In the genomic region with DNA sequence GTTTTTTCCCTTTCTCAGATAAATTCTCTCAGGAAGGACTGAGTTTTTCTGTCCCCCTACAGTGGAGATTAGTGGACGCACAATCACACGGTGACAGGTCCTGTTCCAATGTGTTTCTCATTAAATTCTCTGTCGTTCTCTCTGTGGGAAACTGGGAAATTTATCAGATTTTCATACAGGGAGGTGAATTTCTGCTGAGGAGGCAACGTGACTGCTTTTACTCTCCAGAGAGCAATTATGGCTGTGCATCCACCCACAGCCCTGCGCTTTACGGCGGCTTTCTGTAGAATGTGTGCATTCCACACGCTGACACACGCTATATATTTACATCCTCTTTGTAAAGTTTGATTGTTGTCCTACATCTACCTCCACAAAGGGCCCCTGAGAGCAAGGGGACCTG, we compare ENCODE assay signal across 20 mouse cellular contexts. TPM values are rescaled to one million over a fixed set of nuclear protein-coding genes. Genes with fewer than 3 reads are reported as not detected.
DNase-seq lines count a peak whose midpoint lies in the region; ATAC-seq and TF ChIP-seq lines count a peak whose summit lies in the region.
"Had no signal": no experiment of that assay in that cellular context is flagged by ENCODE, and none has a peak within 500 bp of the region (broad histone marks: within the 10 kb centered on the region; RNA-seq: fewer than 3 reads in every experiment).

No protein-coding gene starts in this region.

- peak; percentile 36 for DNase-seq in embryonic facial prominence, embryonic 14.5 days (ENCODE audit: low spot score)
- DNase-seq in embryonic facial prominence, embryonic 10.5 days (ENCODE audit: low spot score): no peak
- no peak for DNase-seq in limb, embryonic 10.5 days (ENCODE audit: low spot score)
- peak; percentile 10 for DNase-seq in midbrain, postnatal 0 days (ENCODE audit: low spot score)
- no peak for DNase-seq in kidney, postnatal 36 days
- no peak for DNase-seq in thymus, postnatal 10 days (ENCODE audit: low spot score in 2 of 2)
- DNase-seq: adrenal gland, adult 2 months; heart, postnatal 10 days; kidney, adult 2 months; kidney, postnatal 10 days; lung, adult 2 months; thymus, adult 18-20 months had no signal

- ATAC-seq in embryonic facial prominence, embryonic 14.5 days (ENCODE audit: low read depth): no peak
- ATAC-seq in limb, embryonic 12.5 days (ENCODE audit: insufficient number of reproducible peaks, insufficient read depth, low FRiP score, low TSS enrichment, low read depth): no peak
- ATAC-seq in midbrain, postnatal 0 days (ENCODE audit: low FRiP score): no peak
- ATAC-seq: liver, embryonic 12.5 days had no signal

- H3K9me3 ChIP-seq in embryonic facial prominence, embryonic 14.5 days (ENCODE audit: control insufficient read depth, low read length): no peaks in the 10 kb centered on the region
- H3K9me3 ChIP-seq in embryonic facial prominence, embryonic 10.5 days: no peaks in the 10 kb centered on the region
- no peaks in the 10 kb centered on the region for H3K9me3 ChIP-seq in limb, embryonic 12.5 days
- no peaks in the 10 kb centered on the region for H3K9me3 ChIP-seq in limb, embryonic 10.5 days (replicated peaks)
- no peaks in the 10 kb centered on the region for H3K9me3 ChIP-seq in midbrain, postnatal 0 days (ENCODE audit: low read length)
- H3K9me3 ChIP-seq: embryonic facial prominence, embryonic 13.5 days; liver, embryonic 12.5 days; stomach, embryonic 15.5 days had no signal

- H3K27ac ChIP-seq in embryonic facial prominence, embryonic 14.5 days (replicated peaks; ENCODE audit: low read depth, low read length): no peak overlapping the region
- H3K27ac ChIP-seq in embryonic facial prominence, embryonic 10.5 days (replicated peaks): no peak overlapping the region
- no peak overlapping the region for H3K27ac ChIP-seq in limb, embryonic 12.5 days
- H3K27ac ChIP-seq in limb, embryonic 10.5 days: no peak overlapping the region
- peak overlapping the region; percentile 16; the same call in 1 of the 2 replicates for H3K27ac ChIP-seq in embryonic fibroblast, embryonic 13.5 days (ENCODE audit: insufficient read depth, low read length)
- no peak overlapping the region for H3K27ac ChIP-seq in midbrain, postnatal 0 days (ENCODE audit: low read depth, low read length)
- H3K27ac ChIP-seq: embryonic facial prominence, embryonic 13.5 days; liver, embryonic 12.5 days; stomach, embryonic 15.5 days had no signal

- H3K9ac ChIP-seq in embryonic facial prominence, embryonic 14.5 days (ENCODE audit: low read depth, low read length): no peak overlapping the region
- no peak overlapping the region for H3K9ac ChIP-seq in limb, embryonic 12.5 days (replicated peaks)
- H3K9ac ChIP-seq in midbrain, postnatal 0 days (replicated peaks; ENCODE audit: low read length, poor library complexity, severe bottlenecking): no peak overlapping the region
- H3K9ac ChIP-seq: embryonic facial prominence, embryonic 13.5 days; liver, embryonic 12.5 days; stomach, embryonic 15.5 days had no signal

- no peak overlapping the region for H3K4me2 ChIP-seq in embryonic facial prominence, embryonic 14.5 days (ENCODE audit: low read depth, low read length)
- H3K4me2 ChIP-seq in limb, embryonic 12.5 days: peak overlapping the region; percentile 15
- H3K4me2 ChIP-seq in midbrain, postnatal 0 days (ENCODE audit: low read depth, low read length, poor library complexity, severe bottlenecking): peak overlapping the region; percentile 7; the same call in 1 of the 2 replicates
- H3K4me2 ChIP-seq: embryonic facial prominence, embryonic 13.5 days; heart, embryonic 11.5 days; liver, embryonic 12.5 days; stomach, embryonic 15.5 days had no signal

- TF ChIP-seq CTCF in embryonic fibroblast, embryonic 13.5 days (IDR thresholded peaks at IDR 0.05; ENCODE audit: borderline replicate concordance, insufficient read depth, low read length): no peak
- no peak for TF ChIP-seq CTCF in midbrain, postnatal 0 days (IDR thresholded peaks at IDR 0.05)

- 0 out of 2 replicates have a peak, but pooled peaks cover 5% of the 10 kb centered on the region for H3K4me1 ChIP-seq in embryonic facial prominence, embryonic 14.5 days (ENCODE audit: control insufficient read depth, insufficient read depth, low read length)
- H3K4me1 ChIP-seq in embryonic facial prominence, embryonic 10.5 days: peaks cover 12% of the 10 kb centered on the region
- H3K4me1 ChIP-seq in limb, embryonic 12.5 days (replicated peaks): peaks cover 19% of the 10 kb centered on the region
- peaks cover 22% of the 10 kb centered on the region for H3K4me1 ChIP-seq in limb, embryonic 10.5 days
- peaks cover 3% of the 10 kb centered on the region; the same call in 1 of the 2 replicates for H3K4me1 ChIP-seq in embryonic fibroblast, embryonic 13.5 days (ENCODE audit: control insufficient read depth, insufficient read depth, low read length)
- no peaks in the 10 kb centered on the region for H3K4me1 ChIP-seq in midbrain, postnatal 0 days (ENCODE audit: insufficient read depth, low read length)
- H3K4me1 ChIP-seq: liver, embryonic 12.5 days; stomach, embryonic 15.5 days had no signal

- H3K27me3 ChIP-seq in embryonic facial prominence, embryonic 14.5 days (replicated peaks; ENCODE audit: control insufficient read depth, insufficient read depth, low read length): no peaks in the 10 kb centered on the region; the same call in 1 of the 2 replicates
- H3K27me3 ChIP-seq in embryonic facial prominence, embryonic 10.5 days (replicated peaks; ENCODE audit: low read depth, poor library complexity, severe bottlenecking): peaks cover 16% of the 10 kb centered on the region
- peaks cover 12% of the 10 kb centered on the region for H3K27me3 ChIP-seq in limb, embryonic 12.5 days
- H3K27me3 ChIP-seq in limb, embryonic 10.5 days (ENCODE audit: low read depth, poor library complexity, severe bottlenecking): peaks cover 14% of the 10 kb centered on the region
- H3K27me3 ChIP-seq in midbrain, postnatal 0 days (ENCODE audit: insufficient read depth, low read length): no peaks in the 10 kb centered on the region; the same call in 1 of the 2 replicates
- H3K27me3 ChIP-seq: stomach, embryonic 15.5 days had no signal

- H3K4me3 ChIP-seq in embryonic facial prominence, embryonic 14.5 days (ENCODE audit: low read depth, low read length): no peak overlapping the region
- H3K4me3 ChIP-seq in embryonic facial prominence, embryonic 10.5 days: no peak overlapping the region
- no peak overlapping the region for H3K4me3 ChIP-seq in limb, embryonic 12.5 days (replicated peaks)
- H3K4me3 ChIP-seq in limb, embryonic 10.5 days: no peak overlapping the region
- H3K4me3 ChIP-seq in embryonic fibroblast, embryonic 13.5 days (ENCODE audit: insufficient read depth, low read length): no peak overlapping the region
- no peak overlapping the region for H3K4me3 ChIP-seq in midbrain, postnatal 0 days (ENCODE audit: low read depth, low read length)
- H3K4me3 ChIP-seq: embryonic facial prominence, embryonic 13.5 days; liver, embryonic 12.5 days; stomach, embryonic 15.5 days had no signal

- TF ChIP-seq POLR2A in embryonic fibroblast, embryonic 13.5 days (IDR thresholded peaks at IDR 0.05; ENCODE audit: low read depth, low read length): no peak

- no peaks in the 10 kb centered on the region for H3K36me3 ChIP-seq in embryonic facial prominence, embryonic 14.5 days (ENCODE audit: control insufficient read depth, insufficient read depth, low read length)
- H3K36me3 ChIP-seq in embryonic facial prominence, embryonic 10.5 days (replicated peaks): no peaks in the 10 kb centered on the region
- H3K36me3 ChIP-seq in limb, embryonic 12.5 days: no peaks in the 10 kb centered on the region
- no peaks in the 10 kb centered on the region for H3K36me3 ChIP-seq in limb, embryonic 10.5 days
- no peaks in the 10 kb centered on the region for H3K36me3 ChIP-seq in midbrain, postnatal 0 days (ENCODE audit: insufficient read depth, low read length)
- H3K36me3 ChIP-seq: embryonic facial prominence, embryonic 13.5 days; liver, embryonic 12.5 days; stomach, embryonic 15.5 days had no signal

- 25% methylated on average over 9 of the region's 9 CpGs for WGBS in embryonic facial prominence, embryonic 14.5 days
- 47% methylated on average over 9 of the region's 9 CpGs for WGBS in embryonic facial prominence, embryonic 10.5 days
- WGBS in limb, embryonic 12.5 days: 16% methylated on average over 9 of the region's 9 CpGs
- WGBS in limb, embryonic 10.5 days: 46% methylated on average over 9 of the region's 9 CpGs
- WGBS in midbrain, postnatal 0 days: 22% methylated on average over 9 of the region's 9 CpGs

RNA-seq across cellular contexts. Expression of gene Fgf5, which starts 28.0 kb away (rescaled TPM):
- 1.6 and 1.7 TPM in 2 replicates for polyA plus RNA-seq in embryonic facial prominence, embryonic 14.5 days (2014; fragmentation: Nextera tagmentation; extraction: Ambion mirVana)
- polyA plus RNA-seq in embryonic facial prominence, embryonic 10.5 days (2016; fragmentation: Nextera tagmentation; extraction: Ambion mirVana): 0.52 and 0.65 TPM in 2 replicates
- 1.0 and 2.2 TPM in 2 replicates for polyA plus RNA-seq in limb, embryonic 12.5 days (2016; fragmentation: Nextera tagmentation; extraction: Ambion mirVana)
- 1.4 and 1.8 TPM in 2 replicates for polyA plus RNA-seq in limb, embryonic 10.5 days (2016; fragmentation: Nextera tagmentation; extraction: Ambion mirVana)
- polyA plus RNA-seq in embryonic fibroblast, embryonic 13.5 days (2011; ENCODE audit: insufficient read length, low read depth, missing spikeins): 0.83 and 1.8 TPM in 2 replicates
- total RNA-seq in midbrain, postnatal 0 days (2014; rRNA removed): 1.1 TPM in 2 replicates
- 0.32 and 0.88 TPM in 2 replicates for polyA plus RNA-seq in midbrain, postnatal 0 days (2015; fragmentation: Nextera tagmentation; extraction: Ambion mirVana)
- total RNA-seq: heart, postnatal 10 days; megakaryocyte-erythroid progenitor cell, adult 5-6 weeks had no signal
- polyA plus RNA-seq: adrenal gland, adult 2 months; kidney, adult 2 months; lung, adult 2 months had no signal

RNA-seq across cellular contexts. Expression of gene Cfap299, which starts 47.1 kb away (rescaled TPM):
- 1.1 and 1.9 TPM in 2 replicates for polyA plus RNA-seq in embryonic facial prominence, embryonic 14.5 days (2014; fragmentation: Nextera tagmentation; extraction: Ambion mirVana)
- 0.26 and 0.30 TPM in 2 replicates for polyA plus RNA-seq in embryonic facial prominence, embryonic 10.5 days (2016; fragmentation: Nextera tagmentation; extraction: Ambion mirVana)
- polyA plus RNA-seq in limb, embryonic 12.5 days (2016; fragmentation: Nextera tagmentation; extraction: Ambion mirVana): 0.51 TPM in 1 of 2 replicates, not detected in the other
- 0.16 TPM in 1 of 2 replicates, not detected in the other for polyA plus RNA-seq in limb, embryonic 10.5 days (2016; fragmentation: Nextera tagmentation; extraction: Ambion mirVana)
- not detected in 2 replicates for polyA plus RNA-seq in embryonic fibroblast, embryonic 13.5 days (2011; ENCODE audit: insufficient read length, low read depth, missing spikeins)
- total RNA-seq in midbrain, postnatal 0 days (2014; rRNA removed): 1.5 TPM in 1 of 2 replicates, not detected in the other
- polyA plus RNA-seq in midbrain, postnatal 0 days (2015; fragmentation: Nextera tagmentation; extraction: Ambion mirVana): 2.4 and 3.4 TPM in 2 replicates
- total RNA-seq: adrenal gland, adult 2 months; gastrocnemius, postnatal 4 days; heart, postnatal 10 days; megakaryocyte-erythroid progenitor cell, adult 5-6 weeks had no signal
- polyA plus RNA-seq: adrenal gland, adult 2 months; heart, embryonic 11.5 days; kidney, adult 2 months; liver, embryonic 12.5 days had no signal

Comparison
In these comparisons a context has a peak if more than half of its experiments do, and no peak if none do; other contexts are left out.
1. DNase-seq: peak in embryonic facial prominence, embryonic 14.5 days (single experiment) and midbrain, postnatal 0 days (single experiment); none in embryonic facial prominence, embryonic 10.5 days (single experiment), limb, embryonic 10.5 days (single experiment), kidney, postnatal 36 days (0 of 2) and thymus, postnatal 10 days (0 of 2).